Mouse (Mus musculus) midbrain, embryonic 14.5 days (tissue): ENCODE data around the gene Gm2163. TPM values are rescaled to one million over a fixed set of nuclear protein-coding genes. Genes with fewer than 3 reads are reported as not detected.
"Not testable (repeated sequence)": the region's sequence is repeated elsewhere in the genome, so short reads cannot be mapped to it uniquely, and the experiment has no call there.

Source experiments
- ATAC-seq: fragments of 200-750 bp; cut with Nextera tagmentation; 2 replicates; pipeline ENCODE4 v1.8.0; 2017; ENCODE audit warnings: moderate number of reproducible peaks, moderate library complexity; ENCODE audit not compliant: low FRiP score, low TSS enrichment
- DNase-seq: peaks from one replicate; pipeline ENCODE4 v3.0.0-alpha.2; 2015
- H3K27ac ChIP-seq: fragments of 300-500 bp; sonication (generic); replicated peaks from 2 replicates; pipeline ENCODE4 v1.5.1; 2014; ENCODE audit warnings: mild to moderate bottlenecking, low read depth, low read length, moderate library complexity
- H3K27me3 ChIP-seq: fragments of 300-500 bp; sonication (generic); 2 replicates; pipeline ENCODE4 v1.6.1; 2014; ENCODE audit warnings: low read length, control low read depth, mixed read lengths; ENCODE audit not compliant: control insufficient read depth, insufficient read depth
- H3K36me3 ChIP-seq: fragments of 300-500 bp; sonication (generic); 2 replicates; pipeline ENCODE4 v1.6.1; 2014; ENCODE audit warnings: low read length, control low read depth; ENCODE audit not compliant: control insufficient read depth, insufficient read depth
- H3K4me1 ChIP-seq: fragments of 300-500 bp; sonication (generic); 2 replicates; pipeline ENCODE4 v1.6.1; 2014; ENCODE audit warnings: mild to moderate bottlenecking, antibody characterized with exemption, low read length, control low read depth; ENCODE audit not compliant: control insufficient read depth, insufficient read depth
- H3K4me2 ChIP-seq: fragments of 300-500 bp; sonication (generic); 2 replicates; pipeline ENCODE4 v1.6.1; 2014; ENCODE audit warnings: mild to moderate bottlenecking, low read length, moderate library complexity
- H3K4me3 ChIP-seq: fragments of 300-500 bp; sonication (generic); replicated peaks from 2 replicates; pipeline ENCODE4 v1.5.1; 2014; ENCODE audit warnings: low read depth, low read length
- H3K9ac ChIP-seq: fragments of 300-500 bp; sonication (generic); replicated peaks from 2 replicates; pipeline ENCODE4 v1.6.1; 2014; ENCODE audit warnings: mild to moderate bottlenecking, low read length, moderate library complexity
- H3K9me3 ChIP-seq: fragments of 300-500 bp; sonication (generic); 2 replicates; pipeline ENCODE4 v1.6.1; 2016; ENCODE audit warnings: low read length, control low read depth, mixed read lengths; ENCODE audit not compliant: control insufficient read depth
- WGBS: fragments of 180-500 bp; shearing (Covaris S2); extraction: QIAGEN DNeasy Blood & Tissue Kit; methylation state at CpG from one replicate; pipeline ENCODE4 v1.1.7; 2014; 5-methylcytosine and 5-hydroxymethylcytosine counted together
- polyA plus RNA-seq: library from polyadenylated mRNA; unstranded; fragments of >200 nt; fragmentation: Nextera tagmentation; extraction: Ambion mirVana; gene quantifications from 2 replicates; pipeline ENCODE4 v1.2.1, GENCODE M21; 2014

Gene Gm2163
- polyA plus RNA-seq: 0.13 and 0.62 TPM in 2 replicates

- H3K36me3 ChIP-seq, DNase-seq, H3K9me3 ChIP-seq, H3K9ac ChIP-seq, H3K4me3 ChIP-seq, H3K4me2 ChIP-seq, H3K27me3 ChIP-seq, H3K27ac ChIP-seq, H3K4me1 ChIP-seq, ATAC-seq: not testable (repeated sequence)
- no CpG with 5 or more reads among the region's 5 CpGs for WGBS
These were observed at the start of gene Gm2163 for GRCm38 (mm10) chr4:42466452-42466851. TSS of gene Gm2163 (plus strand) at chr4:42466752.

GRCm38 (mm10) chr4:42439078-42439477, 27.5 kb upstream of the Gm2163 start, which contains the start of gene Gm21586:
TSS of gene Gm21586 (plus strand) at chr4:42439378.
- not testable (repeated sequence) for DNase-seq, H3K4me3 ChIP-seq, H3K27me3 ChIP-seq, H3K36me3 ChIP-seq, H3K4me2 ChIP-seq, H3K4me1 ChIP-seq, H3K9me3 ChIP-seq, ATAC-seq, H3K27ac ChIP-seq, H3K9ac ChIP-seq
- no CpG with 5 or more reads among the region's 18 CpGs for WGBS

GRCm38 (mm10) chr4:42528075-42528474, 61.5 kb downstream of the Gm2163 start, which contains the start of gene Fam205a2:
TSS of gene Fam205a2 (minus strand) at chr4:42528175.
- H3K27ac ChIP-seq, H3K9me3 ChIP-seq, H3K4me3 ChIP-seq, ATAC-seq, H3K4me2 ChIP-seq, DNase-seq, H3K36me3 ChIP-seq, H3K27me3 ChIP-seq, H3K9ac ChIP-seq, H3K4me1 ChIP-seq: not testable (repeated sequence)
- no CpG with 5 or more reads among the region's 1 CpGs for WGBS

- DNase-seq, H3K9me3 ChIP-seq, H3K36me3 ChIP-seq, ATAC-seq, H3K27me3 ChIP-seq, H3K4me1 ChIP-seq, H3K4me2 ChIP-seq, H3K27ac ChIP-seq, H3K9ac ChIP-seq, H3K4me3 ChIP-seq: not testable (repeated sequence)
- no CpG with 5 or more reads among the region's 5 CpGs for WGBS
These were observed 145.3 kb downstream of the Gm2163 start, which contains the start of gene Gm10591 for GRCm38 (mm10) chr4:42611895-42612294. TSS of gene Gm10591 (plus strand) at chr4:42612195.

- not testable (repeated sequence) for H3K9me3 ChIP-seq, H3K9ac ChIP-seq, ATAC-seq, H3K4me1 ChIP-seq, H3K27me3 ChIP-seq, DNase-seq, H3K36me3 ChIP-seq, H3K27ac ChIP-seq, H3K4me2 ChIP-seq, H3K4me3 ChIP-seq
- WGBS: no CpG with 5 or more reads among the region's 8 CpGs
These were observed 162.9 kb downstream of the Gm2163 start, which contains the start of gene Gm2564 for GRCm38 (mm10) chr4:42629419-42629818. TSS of gene Gm2564 (plus strand) at chr4:42629719.

Other genes with a start within 250 kb of the Gm2163 start
- not detected in 2 replicates for gene Gm10600, start 226.1 kb upstream of the Gm2163 start, polyA plus RNA-seq
- gene Ccl21b, start 211.0 kb upstream of the Gm2163 start, polyA plus RNA-seq: not detected in 2 replicates
- not detected in 2 replicates for gene Gm21953, start 172.5 kb upstream of the Gm2163 start, polyA plus RNA-seq
- gene Fam205a3, start 148.4 kb upstream of the Gm2163 start, polyA plus RNA-seq: not detected in 2 replicates
- gene Gm21586, start 27.4 kb upstream of the Gm2163 start, polyA plus RNA-seq: not detected in 2 replicates
- gene Fam205a2, start 61.4 kb downstream of the Gm2163 start, polyA plus RNA-seq: not detected in 2 replicates
- gene Gm10591, start 145.4 kb downstream of the Gm2163 start, polyA plus RNA-seq: not detected in 2 replicates
- not detected in 2 replicates for gene Gm2564, start 163.0 kb downstream of the Gm2163 start, polyA plus RNA-seq
- not detected in 2 replicates for gene Ccl27b, start 188.5 kb downstream of the Gm2163 start, polyA plus RNA-seq
- gene Il11ra2, start 195.1 kb downstream of the Gm2163 start, polyA plus RNA-seq: not detected in 2 replicates